Mouse (Mus musculus) left cerebral cortex, adult 2 months (tissue): ENCODE results near the gene Cckbr. TPM values are rescaled to one million over a fixed set of nuclear protein-coding genes. Genes with fewer than 3 reads are reported as not detected.

ENCODE experiments used
- DNase-seq, 2 experiments: peaks; one replicate each; pipeline ENCODE4 v3.0.0; 2021 to 2022; ENCODE audit warnings: low spot score in 2 of 2, mixed read lengths in 1 of 2; ENCODE audit errors: extremely low spot score in 1 of 2
- H3K27ac ChIP-seq: fragments of 200-600 bp; 2 replicates; pipeline ENCODE4 v1.8.1; 2022
- H3K4me3 ChIP-seq: fragments of 200-600 bp; 2 replicates; pipeline ENCODE4 v1.8.1; 2022
- CTCF ChIP-seq: fragments of 200-600 bp; IDR thresholded peaks from 2 replicates; pipeline ENCODE4 v1.8.1; 2022; ENCODE audit warnings: antibody characterized with exemption, mild to moderate bottlenecking, moderate library complexity
- intact Hi-C: fragments of 180-260 bp; cut with DNase I; formaldehyde crosslinking; loops from one replicate; pipeline ENCODE4 v1.15.1; 2025
- long read RNA-seq, 2 experiments: library from polyadenylated mRNA; stranded (forward); transcript quantifications; one replicate each; pipeline ENCODE4 v2.0.0; 2021; ENCODE audit warnings: borderline mapping rate in 2 of 2
- total RNA-seq, 2 experiments: library from RNA; stranded (reverse); gene quantifications; 2 replicates each; pipeline ENCODE4 v1.2.3; 2021

The Cckbr gene
- 10 to 100 TPM; 64.9 to 65.5 TPM for total RNA-seq
- long read RNA-seq, experiment 1, transcript Cckbr-201 (5 exons, 2,573 nt), result major isoform, 52 of 76 reads
- long read RNA-seq, experiment 1, partial matches to known transcripts, result 9 of 76 reads
- long read RNA-seq, experiment 1, other reads (novel, unspliced or antisense), result 15 of 76 reads
- long read RNA-seq, experiment 2, transcript Cckbr-201 (5 exons, 2,573 nt), result major isoform, 48 of 72 reads
- long read RNA-seq, experiment 2, partial matches to known transcripts, result 11 of 72 reads
- long read RNA-seq, experiment 2, other reads (novel, unspliced or antisense), result 13 of 72 reads

GRCm38 (mm10) chr7:105425424-105426043 is at the start of gene Cckbr:
Cckbr (plus strand) TSS chr7:105425731.
- intact Hi-C loops, result loop anchor here (1.0 kb wide), 1 partner anchor 9 kb away; no protein-coding TSS in a partner anchor
- H3K27ac ChIP-seq, result peak within 1 kb of the TSS; percentile 94
- peak; percentile 69 to 70 for DNase-seq
- no peak for TF ChIP-seq CTCF
- H3K4me3 ChIP-seq, result peak within 1 kb of the TSS; percentile 64

GRCm38 (mm10) chr7:105380329-105380728 is 45.2 kb upstream of the Cckbr start:
- intact Hi-C loops, result no loop called here
- no peak for DNase-seq

GRCm38 (mm10) chr7:105387696-105388095 is 37.8 kb upstream of the Cckbr start:
- no peak for TF ChIP-seq CTCF
- DNase-seq, result no peak
- Histone ChIP-seq H3K27ac (no peak overlapping the region), H3K4me3 (no peak overlapping the region)
- intact Hi-C loops, result no loop called here

More at GRCm38 (mm10) chr7:105380329-105380728, 45.2 kb upstream of the Cckbr start:
- no peak overlapping the region for H3K27ac ChIP-seq
- no peak for TF ChIP-seq CTCF
- no peak overlapping the region for H3K4me3 ChIP-seq

- intact Hi-C loops, result loop anchor here (10.0 kb wide), 1 partner anchor 215 kb away; no protein-coding TSS in a partner anchor
- no peak for TF ChIP-seq CTCF
- DNase-seq, result no peak
- Histone ChIP-seq H3K27ac (no peak overlapping the region), H3K4me3 (no peak overlapping the region)
Observed at GRCm38 (mm10) chr7:105390236-105390635, 35.3 kb upstream of the Cckbr start.

GRCm38 (mm10) chr7:105394606-105395005 is 30.9 kb upstream of the Cckbr start:
- intact Hi-C loops, result loop anchor here (10.0 kb wide), 1 partner anchor 220 kb away; no protein-coding TSS in a partner anchor
- Histone ChIP-seq H3K27ac (no peak overlapping the region), H3K4me3 (no peak overlapping the region)
- TF ChIP-seq CTCF, result no peak
- no peak for DNase-seq

- Histone ChIP-seq H3K4me3 (no peak overlapping the region), H3K27ac (no peak overlapping the region)
- intact Hi-C loops, result loop anchor here (10.0 kb wide), 1 partner anchor 220 kb away; no protein-coding TSS in a partner anchor
- no peak for TF ChIP-seq CTCF
- no peak for DNase-seq
Observed at GRCm38 (mm10) chr7:105395131-105395820, 30.3 kb upstream of the Cckbr start.

GRCm38 (mm10) chr7:105396126-105396525 is 29.4 kb upstream of the Cckbr start:
- DNase-seq, result no peak
- no peak for TF ChIP-seq CTCF
- no peak overlapping the region for H3K4me3 ChIP-seq
- intact Hi-C loops, result loop anchor here (10.0 kb wide), 1 partner anchor 221 kb away; no protein-coding TSS in a partner anchor
- H3K27ac ChIP-seq, result no peak overlapping the region

- intact Hi-C loops, result loop anchor here (10.0 kb wide), 1 partner anchor 224 kb away; no protein-coding TSS in a partner anchor
- H3K27ac ChIP-seq, result peak overlapping the region; percentile 82
- TF ChIP-seq CTCF, result no peak
- peak overlapping the region; percentile 87 for H3K4me3 ChIP-seq
- DNase-seq, result peak in 1 of 2 experiments; percentile 32
Observed at GRCm38 (mm10) chr7:105399058-105399934, 26.2 kb upstream of the Cckbr start.

GRCm38 (mm10) chr7:105399935-105400624 is 25.5 kb upstream of the Cckbr start, which contains the start of gene Fam160a2:
Fam160a2 (minus strand) TSS chr7:105400054.
- Histone ChIP-seq H3K4me3 (peak within 1 kb of the TSS; percentile 87), H3K27ac (peak within 1 kb of the TSS; percentile 94)
- DNase-seq, result peak; percentile 99 to 100
- TF ChIP-seq CTCF, result no peak
- intact Hi-C loops, result loop anchor here (10.0 kb wide), 3 partner anchors 225 to 335 kb away; partner anchors contain the start of genes Ilk, Rrp8 and Trim3

- Histone ChIP-seq H3K4me3 (no peak within 1 kb of the TSS), H3K27ac (no peak within 1 kb of the TSS)
- no peak for DNase-seq
- TF ChIP-seq CTCF, result no peak
- intact Hi-C loops, result loop anchor here (10.0 kb wide), 2 partner anchors 231 to 331 kb away; partner anchors contain the start of genes Ilk, Rrp8 and Trim3
Observed at GRCm38 (mm10) chr7:105404268-105404667, 21.3 kb upstream of the Cckbr start, which contains the start of gene Cnga4. Cnga4 (plus strand) TSS chr7:105404568.
